Mouse (Mus musculus): Measurements from ENCODE around the gene Gm17428. TPM values are rescaled to one million over a fixed set of nuclear protein-coding genes. Genes with fewer than 3 reads are reported as not detected.
"Not testable (repeated sequence)": the region's sequence is repeated elsewhere in the genome, so short reads cannot be mapped to it uniquely, and the experiment has no call there.

Gm17428 gene
- polyA plus RNA-seq, 1 experiment from 2014 or later, result not detected

DNA sequence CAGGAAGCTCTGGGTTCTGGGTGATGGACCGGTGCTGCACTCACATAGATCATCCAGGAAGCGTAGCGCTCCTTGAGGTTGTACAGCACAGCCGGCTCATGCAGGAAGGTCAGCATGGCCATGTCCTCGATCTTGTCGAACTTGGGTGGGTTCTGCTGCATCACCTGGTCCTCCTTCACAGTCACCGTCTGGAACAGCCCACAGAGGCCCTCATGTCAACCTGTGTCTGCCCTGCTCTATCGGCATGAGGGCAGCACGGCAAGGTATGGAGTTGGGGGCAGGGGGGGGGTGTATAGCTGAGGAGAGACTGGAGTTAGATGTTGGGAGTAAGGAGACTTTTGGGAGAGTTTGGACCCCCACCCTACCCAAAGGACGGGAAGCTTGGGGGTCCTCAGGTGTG, 15.5 kb downstream of the Gm17428 start:
- WGBS, result 92% methylated on average over 10 of the region's 10 CpGs
- no peak overlapping the region for H3K4me2 ChIP-seq (ENCODE audit: low read depth)
- no peaks in the 10 kb centered on the region for H3K36me3 ChIP-seq (ENCODE audit: control insufficient read depth, insufficient read depth, low read length)
- H3K9ac ChIP-seq (ENCODE audit: low read length), result no peak overlapping the region
- no peaks in the 10 kb centered on the region for H3K9me3 ChIP-seq (ENCODE audit: control insufficient read depth, low read length)
- ATAC-seq (ENCODE audit: insufficient read depth, low FRiP score, low TSS enrichment) (no peak), DNase-seq (ENCODE audit: low spot score) (no peak)
- H3K27ac ChIP-seq (ENCODE audit: low read depth, low read length), result no peak overlapping the region
- no peaks in the 10 kb centered on the region for H3K4me1 ChIP-seq (ENCODE audit: control insufficient read depth, insufficient read depth, low read length)
- no peaks in the 10 kb centered on the region for H3K27me3 ChIP-seq (ENCODE audit: control insufficient read depth, insufficient read depth, low read length)
- H3K4me3 ChIP-seq (ENCODE audit: low read depth, low read length), result no peak overlapping the region

DNA sequence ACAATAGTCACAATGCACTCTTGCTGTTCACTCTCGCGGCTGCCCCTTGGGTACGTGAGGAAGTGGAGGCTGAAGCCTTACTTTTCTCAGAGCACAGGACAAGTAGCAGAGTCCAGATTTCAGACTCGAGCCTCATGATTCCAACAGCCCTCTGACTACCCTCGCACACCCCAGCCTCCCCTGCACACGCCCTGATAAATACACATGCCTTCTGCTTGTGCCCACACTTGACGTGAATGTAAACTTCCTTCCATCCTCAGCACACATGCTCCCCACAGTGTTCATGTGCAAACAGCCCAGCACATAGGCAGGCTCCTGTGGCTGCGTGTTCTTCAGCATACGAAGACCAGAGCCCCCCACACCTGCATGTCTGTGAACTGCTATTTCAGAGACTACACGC, 16.9 kb downstream of the Gm17428 start:
- H3K4me1 ChIP-seq (ENCODE audit: control insufficient read depth, insufficient read depth, low read length), result no peaks in the 10 kb centered on the region
- no peak overlapping the region for H3K4me3 ChIP-seq (ENCODE audit: low read depth, low read length)
- ATAC-seq (ENCODE audit: insufficient read depth, low FRiP score, low TSS enrichment) (no peak), DNase-seq (ENCODE audit: low spot score) (no peak)
- WGBS, result 78% methylated on average over 10 of the region's 10 CpGs
- no peak overlapping the region for H3K4me2 ChIP-seq (ENCODE audit: low read depth)
- H3K9ac ChIP-seq (ENCODE audit: low read length), result no peak overlapping the region
- H3K9me3 ChIP-seq (ENCODE audit: control insufficient read depth, low read length), result no peaks in the 10 kb centered on the region
- H3K27ac ChIP-seq (ENCODE audit: low read depth, low read length), result no peak overlapping the region
- H3K27me3 ChIP-seq (ENCODE audit: control insufficient read depth, insufficient read depth, low read length), result no peaks in the 10 kb centered on the region
- no peaks in the 10 kb centered on the region for H3K36me3 ChIP-seq (ENCODE audit: control insufficient read depth, insufficient read depth, low read length)

DNA sequence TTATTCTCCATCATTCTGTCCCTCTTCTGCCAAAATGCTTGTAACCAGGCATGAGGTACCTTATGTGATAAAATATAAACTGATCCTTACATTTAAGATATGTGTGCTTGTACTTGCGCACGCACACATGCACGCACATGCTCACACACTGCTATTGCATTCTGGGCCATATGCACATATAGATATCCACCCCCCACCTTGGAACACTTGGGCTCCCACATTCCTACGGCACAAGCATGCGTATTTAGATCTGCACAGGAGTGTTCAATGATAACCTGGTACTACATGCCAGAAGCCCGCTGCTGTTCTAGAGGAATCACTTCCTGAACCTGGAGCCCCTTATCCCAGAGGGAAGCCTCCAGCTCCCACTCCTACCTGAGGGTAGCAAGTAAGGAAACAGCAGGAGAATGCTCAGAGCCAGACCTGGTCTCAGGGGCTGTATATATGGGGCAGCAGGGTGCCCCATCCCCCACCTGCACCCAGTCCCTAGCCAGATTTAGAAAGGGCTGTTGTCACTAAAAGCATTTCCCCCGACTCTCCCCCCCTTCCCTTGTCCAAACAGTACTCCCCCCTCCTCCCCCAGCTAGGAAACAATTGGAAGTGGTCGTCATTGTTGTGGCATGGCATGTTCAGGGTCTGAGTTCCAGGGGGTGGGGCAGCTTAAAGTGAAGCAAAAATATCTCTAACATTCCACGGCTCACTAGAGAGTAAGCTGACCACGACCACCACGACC, 17.6 kb downstream of the Gm17428 start, which contains the start of gene Myh7:
TSS of gene Myh7 (minus strand) at position 491 of the 733 bp plus-strand sequence.
- Histone ChIP-seq H3K9me3 (ENCODE audit: control insufficient read depth, low read length) (no peaks in the 10 kb centered on the region), H3K27me3 (ENCODE audit: control insufficient read depth, insufficient read depth, low read length) (no peaks in the 10 kb centered on the region), H3K27ac (ENCODE audit: low read depth, low read length) (no peak within 1 kb of the TSS), H3K4me1 (ENCODE audit: control insufficient read depth, insufficient read depth, low read length) (no peaks in the 10 kb centered on the region), H3K4me2 (ENCODE audit: low read depth) (no peak within 1 kb of the TSS), H3K36me3 (ENCODE audit: control insufficient read depth, insufficient read depth, low read length) (no peaks in the 10 kb centered on the region), H3K4me3 (ENCODE audit: low read depth, low read length) (no peak within 1 kb of the TSS), H3K9ac (ENCODE audit: low read length) (no peak within 1 kb of the TSS)
- WGBS, result 61% methylated on average over 11 of the region's 11 CpGs
- ATAC-seq (ENCODE audit: insufficient read depth, low FRiP score, low TSS enrichment) (no peak), DNase-seq (ENCODE audit: low spot score) (no peak)

DNA sequence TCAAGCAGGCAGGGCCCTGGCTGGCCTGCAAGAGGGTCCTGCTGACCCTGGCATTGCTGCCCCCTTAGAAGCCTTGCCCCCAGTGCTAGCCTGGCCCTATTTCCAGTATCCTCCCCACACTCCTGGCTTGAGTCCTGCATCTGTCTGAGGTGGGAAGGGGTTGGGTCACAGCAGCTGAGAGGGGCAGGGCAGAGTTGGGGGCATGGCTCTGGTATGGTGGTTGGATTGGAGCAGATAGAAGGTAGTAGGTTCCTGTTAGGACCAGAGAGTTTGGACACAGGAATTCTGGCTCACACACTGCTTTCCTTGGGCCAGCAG, 18.1 kb downstream of the Gm17428 start:
- Histone ChIP-seq H3K9ac (ENCODE audit: low read length) (no peak overlapping the region), H3K4me3 (ENCODE audit: low read depth, low read length) (no peak overlapping the region), H3K36me3 (ENCODE audit: control insufficient read depth, insufficient read depth, low read length) (no peaks in the 10 kb centered on the region), H3K4me2 (ENCODE audit: low read depth) (no peak overlapping the region), H3K27ac (ENCODE audit: low read depth, low read length) (no peak overlapping the region), H3K9me3 (ENCODE audit: control insufficient read depth, low read length) (no peaks in the 10 kb centered on the region), H3K27me3 (ENCODE audit: control insufficient read depth, insufficient read depth, low read length) (no peaks in the 10 kb centered on the region), H3K4me1 (ENCODE audit: control insufficient read depth, insufficient read depth, low read length) (no peaks in the 10 kb centered on the region)
- ATAC-seq (ENCODE audit: insufficient read depth, low FRiP score, low TSS enrichment) (no peak), DNase-seq (ENCODE audit: low spot score) (no peak)

DNA sequence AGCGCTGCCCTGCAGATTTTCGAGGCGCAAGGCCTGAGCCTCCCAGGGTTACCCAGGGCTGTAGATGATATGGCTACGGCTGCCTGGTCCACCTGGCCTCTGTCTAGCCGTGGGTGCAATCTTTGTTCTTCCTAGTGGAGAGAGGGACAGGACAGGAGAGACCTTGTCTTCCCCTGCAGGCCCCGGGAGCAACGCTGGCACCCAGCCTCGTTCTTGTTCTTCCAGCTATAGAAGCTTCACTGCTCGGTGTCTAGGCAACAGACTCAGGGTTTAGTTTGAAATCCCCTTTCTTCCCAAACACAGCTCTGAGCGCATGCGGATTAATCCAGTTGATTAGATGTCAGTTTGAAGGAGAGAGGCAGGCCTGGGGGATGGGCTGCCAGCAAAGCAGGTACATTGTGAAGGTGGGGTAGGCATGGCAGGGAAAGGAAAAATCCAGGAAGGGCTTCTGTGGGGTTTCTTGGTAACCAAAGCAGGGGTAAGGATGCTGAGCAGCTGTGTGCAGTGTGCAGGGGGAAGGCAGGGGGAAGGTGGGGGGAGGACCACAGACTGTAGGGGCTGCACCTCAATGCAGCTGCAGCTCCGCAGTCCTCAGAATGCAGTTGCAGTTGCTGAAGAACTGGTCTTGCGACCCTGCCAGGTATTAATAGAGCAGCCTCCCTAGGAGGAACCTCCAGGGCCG, 18.9 kb downstream of the Gm17428 start:
- Histone ChIP-seq H3K27me3 (ENCODE audit: control insufficient read depth, insufficient read depth, low read length) (no peaks in the 10 kb centered on the region), H3K9ac (ENCODE audit: low read length) (no peak overlapping the region), H3K36me3 (ENCODE audit: control insufficient read depth, insufficient read depth, low read length) (no peaks in the 10 kb centered on the region), H3K27ac (ENCODE audit: low read depth, low read length) (no peak overlapping the region), H3K9me3 (ENCODE audit: control insufficient read depth, low read length) (no peaks in the 10 kb centered on the region), H3K4me2 (ENCODE audit: low read depth) (no peak overlapping the region), H3K4me3 (ENCODE audit: low read depth, low read length) (no peak overlapping the region), H3K4me1 (ENCODE audit: control insufficient read depth, insufficient read depth, low read length) (no peaks in the 10 kb centered on the region)
- DNase-seq (ENCODE audit: low spot score), result no peak
- 63% methylated on average over 14 of the region's 14 CpGs for WGBS
- ATAC-seq (ENCODE audit: insufficient read depth, low FRiP score, low TSS enrichment), result no peak

DNA sequence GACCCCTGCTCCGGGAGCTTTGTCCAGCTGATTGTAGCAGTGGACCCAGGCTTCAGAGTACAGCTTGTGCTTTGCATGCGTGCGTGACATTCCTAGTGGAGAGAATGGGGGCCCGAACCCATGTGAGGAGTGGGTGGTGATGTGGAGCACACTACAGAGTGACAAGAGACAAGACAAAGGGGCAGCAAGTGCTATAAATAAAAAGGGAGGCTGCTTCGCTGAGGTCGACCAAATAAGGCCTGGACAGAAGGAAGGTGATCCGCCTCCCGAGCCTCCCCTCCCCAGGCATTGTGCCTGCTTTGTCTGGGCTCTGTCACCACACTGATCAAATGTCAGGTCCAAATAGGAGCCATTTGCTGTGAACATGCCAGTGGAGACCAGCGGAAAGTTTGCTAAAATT, 20.1 kb downstream of the Gm17428 start:
- Histone ChIP-seq H3K4me1 (ENCODE audit: control insufficient read depth, insufficient read depth, low read length) (no peaks in the 10 kb centered on the region), H3K9ac (ENCODE audit: low read length) (no peak overlapping the region; the same call in 1 of the 2 replicates), H3K4me2 (ENCODE audit: low read depth) (no peak overlapping the region), H3K9me3 (ENCODE audit: control insufficient read depth, low read length) (no peaks in the 10 kb centered on the region), H3K27ac (ENCODE audit: low read depth, low read length) (no peak overlapping the region), H3K4me3 (ENCODE audit: low read depth, low read length) (no peak overlapping the region), H3K36me3 (ENCODE audit: control insufficient read depth, insufficient read depth, low read length) (no peaks in the 10 kb centered on the region), H3K27me3 (ENCODE audit: control insufficient read depth, insufficient read depth, low read length) (no peaks in the 10 kb centered on the region)
- WGBS, result 50% methylated on average over 9 of the region's 9 CpGs
- ATAC-seq (ENCODE audit: insufficient read depth, low FRiP score, low TSS enrichment), result no peak
- no peak for DNase-seq (ENCODE audit: low spot score)

DNA sequence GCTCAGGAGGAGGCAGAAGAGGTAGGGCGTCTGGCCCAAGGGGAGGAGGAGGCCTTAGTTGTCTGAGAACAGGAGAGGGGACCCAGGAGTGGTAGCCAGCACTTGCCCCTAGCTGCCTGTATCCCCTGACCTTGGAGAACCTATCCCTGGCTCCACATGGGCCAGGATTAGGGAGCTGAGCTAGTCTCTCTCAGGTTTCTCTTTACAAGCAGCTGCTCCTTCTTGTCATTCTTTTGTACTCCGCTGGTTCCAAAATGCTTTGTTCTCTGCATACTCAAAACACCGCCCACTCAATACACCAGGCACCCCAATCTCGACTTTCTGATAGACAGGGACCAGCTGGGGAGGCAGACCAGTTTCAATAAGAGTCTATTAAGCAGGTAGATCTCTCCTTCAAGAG, 20.6 kb downstream of the Gm17428 start:
- no peak overlapping the region for H3K4me2 ChIP-seq (ENCODE audit: low read depth)
- no peaks in the 10 kb centered on the region for H3K9me3 ChIP-seq (ENCODE audit: control insufficient read depth, low read length)
- no peak overlapping the region for H3K9ac ChIP-seq (ENCODE audit: low read length)
- no peak for DNase-seq (ENCODE audit: low spot score)
- no peaks in the 10 kb centered on the region for H3K27me3 ChIP-seq (ENCODE audit: control insufficient read depth, insufficient read depth, low read length)
- no peak for ATAC-seq (ENCODE audit: insufficient read depth, low FRiP score, low TSS enrichment)
- no peak overlapping the region for H3K27ac ChIP-seq (ENCODE audit: low read depth, low read length)
- no peak overlapping the region for H3K4me3 ChIP-seq (ENCODE audit: low read depth, low read length)
- H3K36me3 ChIP-seq (ENCODE audit: control insufficient read depth, insufficient read depth, low read length), result no peaks in the 10 kb centered on the region
- 34% methylated on average over 4 of the region's 4 CpGs for WGBS
- no peaks in the 10 kb centered on the region for H3K4me1 ChIP-seq (ENCODE audit: control insufficient read depth, insufficient read depth, low read length)

DNA sequence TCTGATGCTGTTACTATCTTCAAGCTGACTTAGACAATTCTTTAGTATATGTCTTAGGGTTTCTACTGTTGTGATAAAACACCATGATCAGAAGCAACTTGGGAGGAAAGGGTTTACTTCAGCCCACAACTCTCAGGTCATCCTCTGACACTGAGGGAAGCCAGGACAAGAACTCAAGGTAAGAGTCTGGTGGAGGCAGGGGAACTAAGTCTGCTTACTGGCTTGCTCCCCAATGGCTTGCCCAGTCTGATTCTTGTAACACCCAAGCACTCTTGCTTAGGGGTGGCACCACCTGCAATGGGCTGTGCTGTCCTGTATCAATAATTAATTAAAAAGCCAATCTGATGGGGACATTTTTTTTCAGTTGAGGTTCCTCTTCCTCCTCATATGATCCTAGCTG, 21.9 kb downstream of the Gm17428 start:
- H3K27ac ChIP-seq (ENCODE audit: low read depth, low read length), result no peak overlapping the region
- no peaks in the 10 kb centered on the region for H3K4me1 ChIP-seq (ENCODE audit: control insufficient read depth, insufficient read depth, low read length)

DNA sequence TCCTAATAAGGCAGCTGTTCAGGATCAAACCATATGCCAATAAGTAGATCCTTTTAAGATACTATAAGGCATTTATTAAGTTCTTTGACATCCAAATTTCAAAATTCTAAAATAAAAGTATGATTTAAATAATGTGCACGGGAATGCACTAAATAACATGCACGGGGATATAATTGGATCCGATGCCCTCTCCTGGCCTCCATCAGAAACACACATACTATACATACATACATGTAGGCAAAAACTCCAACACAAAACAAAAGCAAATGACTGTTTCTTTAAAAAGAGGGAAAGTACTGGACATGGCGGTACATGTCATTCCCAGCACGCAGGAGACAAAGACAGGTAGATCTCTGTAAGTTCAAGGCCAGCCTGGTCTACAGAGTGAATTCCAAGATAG, 23.1 kb downstream of the Gm17428 start:
- not testable (repeated sequence) for H3K9me3 ChIP-seq (ENCODE audit: control insufficient read depth, low read length); DNase-seq (ENCODE audit: low spot score); H3K36me3 ChIP-seq (ENCODE audit: control insufficient read depth, insufficient read depth, low read length); H3K4me2 ChIP-seq (ENCODE audit: low read depth); H3K4me1 ChIP-seq (ENCODE audit: control insufficient read depth, insufficient read depth, low read length); H3K4me3 ChIP-seq (ENCODE audit: low read depth, low read length); H3K9ac ChIP-seq (ENCODE audit: low read length); H3K27me3 ChIP-seq (ENCODE audit: control insufficient read depth, insufficient read depth, low read length); ATAC-seq (ENCODE audit: insufficient read depth, low FRiP score, low TSS enrichment); H3K27ac ChIP-seq (ENCODE audit: low read depth, low read length)
- WGBS, result 84% methylated on average over 5 of the region's 5 CpGs

More for the DNA sequence above, 21.9 kb downstream of the Gm17428 start:
- Histone ChIP-seq H3K4me2 (ENCODE audit: low read depth) (no peak overlapping the region), H3K4me3 (ENCODE audit: low read depth, low read length) (no peak overlapping the region), H3K9me3 (ENCODE audit: control insufficient read depth, low read length) (no peaks in the 10 kb centered on the region), H3K9ac (ENCODE audit: low read length) (no peak overlapping the region), H3K36me3 (ENCODE audit: control insufficient read depth, insufficient read depth, low read length) (no peaks in the 10 kb centered on the region), H3K27me3 (ENCODE audit: control insufficient read depth, insufficient read depth, low read length) (no peaks in the 10 kb centered on the region)
- DNase-seq (ENCODE audit: low spot score) (no peak), ATAC-seq (ENCODE audit: insufficient read depth, low FRiP score, low TSS enrichment) (no peak)

Data from neural tube, embryonic 11.5 days (tissue).